Mouse (Mus musculus): ENCODE data around the gene Cherp. TPM values are rescaled to one million over a fixed set of nuclear protein-coding genes. Genes with fewer than 3 reads are reported as not detected.
A peak's percentile ranks its signal among the peaks of the same experiment; 100 is the strongest.

The Cherp gene
- 42.2 and 44.5 TPM in 2 replicates for polyA plus RNA-seq (2014; fragmentation: Nextera tagmentation; extraction: Ambion mirVana)

GRCm38 (mm10) chr8:72474826-72475546, at the start of gene Cherp:
Gene Cherp (minus strand): TSS chr8:72475226.
- Histone ChIP-seq H3K27ac (ENCODE audit: low read depth, low read length) (peak within 1 kb of the TSS; percentile 90), H3K4me1 (ENCODE audit: control insufficient read depth, insufficient read depth, low read length) (peaks cover 12% of the 10 kb centered on the region; the same call in 1 of the 2 replicates), H3K9me3 (replicated peaks; ENCODE audit: control insufficient read depth, low read length) (no peaks in the 10 kb centered on the region), H3K9ac (ENCODE audit: low read depth, low read length) (peak within 1 kb of the TSS; percentile 82), H3K27me3 (ENCODE audit: control insufficient read depth, insufficient read depth, low read length) (no peaks in the 10 kb centered on the region), H3K36me3 (ENCODE audit: control insufficient read depth, insufficient read depth, low read length) (peaks cover 18% of the 10 kb centered on the region), H3K4me2 (peak within 1 kb of the TSS; percentile 97), H3K4me3 (ENCODE audit: low read depth, low read length) (peak within 1 kb of the TSS; percentile 82)
- WGBS (ENCODE audit: insufficient replicate concordance): under 1% methylated on average over 80 of the region's 80 CpGs
- ATAC-seq (replicated peaks; ENCODE audit: insufficient number of reproducible peaks, low FRiP score, low TSS enrichment): peak; percentile 91

GRCm38 (mm10) chr8:72521888-72522287, 46.9 kb upstream of the Cherp start:
- no peaks in the 10 kb centered on the region for H3K27me3 ChIP-seq (ENCODE audit: control insufficient read depth, insufficient read depth, low read length)
- no peak overlapping the region for H3K9ac ChIP-seq (ENCODE audit: low read depth, low read length)
- H3K36me3 ChIP-seq (ENCODE audit: control insufficient read depth, insufficient read depth, low read length): no peaks in the 10 kb centered on the region
- H3K4me3 ChIP-seq (ENCODE audit: low read depth, low read length): no peak overlapping the region
- no peak overlapping the region for H3K4me2 ChIP-seq
- H3K4me1 ChIP-seq (ENCODE audit: control insufficient read depth, insufficient read depth, low read length): peaks cover 18% of the 10 kb centered on the region
- H3K27ac ChIP-seq (ENCODE audit: low read depth, low read length): no peak overlapping the region
- H3K9me3 ChIP-seq (replicated peaks; ENCODE audit: control insufficient read depth, low read length): no peaks in the 10 kb centered on the region
- no peak for ATAC-seq (replicated peaks; ENCODE audit: insufficient number of reproducible peaks, low FRiP score, low TSS enrichment)

- Histone ChIP-seq H3K4me3 (ENCODE audit: low read depth, low read length) (no peak overlapping the region), H3K4me2 (peak overlapping the region; percentile 47), H3K27ac (ENCODE audit: low read depth, low read length) (peak overlapping the region; percentile 78), H3K9ac (ENCODE audit: low read depth, low read length) (no peak overlapping the region), H3K4me1 (ENCODE audit: control insufficient read depth, insufficient read depth, low read length) (peaks cover 33% of the 10 kb centered on the region), H3K27me3 (ENCODE audit: control insufficient read depth, insufficient read depth, low read length) (no peaks in the 10 kb centered on the region), H3K36me3 (ENCODE audit: control insufficient read depth, insufficient read depth, low read length) (no peaks in the 10 kb centered on the region), H3K9me3 (replicated peaks; ENCODE audit: control insufficient read depth, low read length) (no peaks in the 10 kb centered on the region)
- 38% methylated on average over 7 of the region's 7 CpGs for WGBS (ENCODE audit: insufficient replicate concordance)
- no peak for ATAC-seq (replicated peaks; ENCODE audit: insufficient number of reproducible peaks, low FRiP score, low TSS enrichment)
These were observed 42.5 kb upstream of the Cherp start for GRCm38 (mm10) chr8:72517421-72517988.

- Histone ChIP-seq H3K4me1 (ENCODE audit: control insufficient read depth, insufficient read depth, low read length) (peaks cover 22% of the 10 kb centered on the region), H3K27ac (ENCODE audit: low read depth, low read length) (peak overlapping the region; percentile 68), H3K4me2 (no peak overlapping the region), H3K9me3 (replicated peaks; ENCODE audit: control insufficient read depth, low read length) (no peaks in the 10 kb centered on the region), H3K27me3 (ENCODE audit: control insufficient read depth, insufficient read depth, low read length) (no peaks in the 10 kb centered on the region), H3K36me3 (ENCODE audit: control insufficient read depth, insufficient read depth, low read length) (no peaks in the 10 kb centered on the region), H3K4me3 (ENCODE audit: low read depth, low read length) (no peak overlapping the region), H3K9ac (ENCODE audit: low read depth, low read length) (0 out of 2 replicates have a peak overlapping the region, but pooled peaks have one; percentile 11)
- 62% methylated on average over 1 of the region's 1 CpGs for WGBS (ENCODE audit: insufficient replicate concordance)
- no peak for ATAC-seq (replicated peaks; ENCODE audit: insufficient number of reproducible peaks, low FRiP score, low TSS enrichment)
These were observed 38.1 kb upstream of the Cherp start for GRCm38 (mm10) chr8:72513158-72513557.

GRCm38 (mm10) chr8:72512648-72513047, 37.6 kb upstream of the Cherp start:
- Histone ChIP-seq H3K27ac (ENCODE audit: low read depth, low read length) (peak overlapping the region; percentile 68), H3K4me2 (no peak overlapping the region), H3K27me3 (ENCODE audit: control insufficient read depth, insufficient read depth, low read length) (no peaks in the 10 kb centered on the region), H3K9me3 (replicated peaks; ENCODE audit: control insufficient read depth, low read length) (no peaks in the 10 kb centered on the region), H3K9ac (ENCODE audit: low read depth, low read length) (0 out of 2 replicates have a peak overlapping the region, but pooled peaks have one; percentile 46), H3K4me1 (ENCODE audit: control insufficient read depth, insufficient read depth, low read length) (peaks cover 22% of the 10 kb centered on the region), H3K4me3 (ENCODE audit: low read depth, low read length) (no peak overlapping the region), H3K36me3 (ENCODE audit: control insufficient read depth, insufficient read depth, low read length) (no peaks in the 10 kb centered on the region)
- ATAC-seq (replicated peaks; ENCODE audit: insufficient number of reproducible peaks, low FRiP score, low TSS enrichment): no peak
- WGBS (ENCODE audit: insufficient replicate concordance): 79% methylated on average over 1 of the region's 1 CpGs

- Histone ChIP-seq H3K9ac (ENCODE audit: low read depth, low read length) (no peak overlapping the region), H3K4me3 (ENCODE audit: low read depth, low read length) (no peak overlapping the region), H3K9me3 (replicated peaks; ENCODE audit: control insufficient read depth, low read length) (no peaks in the 10 kb centered on the region), H3K27ac (ENCODE audit: low read depth, low read length) (no peak overlapping the region), H3K27me3 (ENCODE audit: control insufficient read depth, insufficient read depth, low read length) (no peaks in the 10 kb centered on the region), H3K36me3 (ENCODE audit: control insufficient read depth, insufficient read depth, low read length) (0 out of 2 replicates have a peak, but pooled peaks cover 3% of the 10 kb centered on the region), H3K4me2 (no peak overlapping the region), H3K4me1 (ENCODE audit: control insufficient read depth, insufficient read depth, low read length) (peaks cover 21% of the 10 kb centered on the region)
- 75% methylated on average over 1 of the region's 1 CpGs for WGBS (ENCODE audit: insufficient replicate concordance)
- no peak for ATAC-seq (replicated peaks; ENCODE audit: insufficient number of reproducible peaks, low FRiP score, low TSS enrichment)
These were observed 32.5 kb upstream of the Cherp start for GRCm38 (mm10) chr8:72507505-72507904.

DNA sequence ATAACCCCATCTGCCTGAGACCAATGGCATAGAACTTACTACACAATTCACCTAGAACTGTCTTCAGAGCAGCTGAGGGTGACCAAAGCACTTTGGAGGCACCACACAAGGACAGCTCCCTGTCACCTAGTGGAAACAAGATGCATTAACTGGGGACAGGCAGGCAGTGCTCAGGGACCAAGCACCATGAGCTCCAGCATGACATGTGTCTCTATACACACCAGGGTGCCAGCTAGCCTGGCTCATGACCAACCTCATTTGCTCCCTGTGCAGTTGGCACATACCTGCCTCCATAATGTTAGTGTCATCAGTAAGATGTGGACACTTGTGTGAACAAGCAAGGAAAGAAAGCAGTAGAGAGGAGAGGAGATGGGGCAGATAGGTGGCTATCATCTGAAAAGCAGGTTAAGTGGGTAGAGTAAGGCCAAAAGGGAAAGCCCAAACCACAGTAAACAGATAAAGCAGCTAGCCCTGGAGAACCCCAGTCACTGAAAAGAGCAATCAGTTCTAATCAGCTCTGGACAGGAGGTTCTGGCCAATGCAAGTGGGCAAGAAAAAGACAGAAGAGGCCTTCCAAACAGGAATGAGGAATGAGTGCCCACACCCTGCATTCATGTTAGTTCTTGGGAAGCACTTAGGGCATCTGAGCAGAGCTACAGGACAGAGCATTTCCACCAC, 29.8 kb upstream of the Cherp start:
- no peak overlapping the region for H3K9ac ChIP-seq (ENCODE audit: low read depth, low read length)
- no peak overlapping the region for H3K27ac ChIP-seq (ENCODE audit: low read depth, low read length)

GRCm38 (mm10) chr8:72504137-72504536, 29.1 kb upstream of the Cherp start:
- Histone ChIP-seq H3K4me2 (no peak overlapping the region), H3K9me3 (replicated peaks; ENCODE audit: control insufficient read depth, low read length) (no peaks in the 10 kb centered on the region), H3K9ac (ENCODE audit: low read depth, low read length) (no peak overlapping the region), H3K4me3 (ENCODE audit: low read depth, low read length) (no peak overlapping the region), H3K27me3 (ENCODE audit: control insufficient read depth, insufficient read depth, low read length) (no peaks in the 10 kb centered on the region), H3K36me3 (ENCODE audit: control insufficient read depth, insufficient read depth, low read length) (0 out of 2 replicates have a peak, but pooled peaks cover 3% of the 10 kb centered on the region), H3K4me1 (ENCODE audit: control insufficient read depth, insufficient read depth, low read length) (peaks cover 31% of the 10 kb centered on the region), H3K27ac (ENCODE audit: low read depth, low read length) (no peak overlapping the region)
- no peak for ATAC-seq (replicated peaks; ENCODE audit: insufficient number of reproducible peaks, low FRiP score, low TSS enrichment)

More for the DNA sequence above, 29.8 kb upstream of the Cherp start:
- Histone ChIP-seq H3K4me2 (no peak overlapping the region), H3K4me1 (ENCODE audit: control insufficient read depth, insufficient read depth, low read length) (peaks cover 26% of the 10 kb centered on the region), H3K4me3 (ENCODE audit: low read depth, low read length) (no peak overlapping the region), H3K36me3 (ENCODE audit: control insufficient read depth, insufficient read depth, low read length) (0 out of 2 replicates have a peak, but pooled peaks cover 3% of the 10 kb centered on the region), H3K9me3 (replicated peaks; ENCODE audit: control insufficient read depth, low read length) (no peaks in the 10 kb centered on the region), H3K27me3 (ENCODE audit: control insufficient read depth, insufficient read depth, low read length) (no peaks in the 10 kb centered on the region)
- no peak for ATAC-seq (replicated peaks; ENCODE audit: insufficient number of reproducible peaks, low FRiP score, low TSS enrichment)
